8 mouse cellular contexts compared by ENCODE assay signal in genomic region chr12:99374099-99374600, GRCm38 (mm10).
DNase-seq lines count a peak whose midpoint lies in the region.

No protein-coding gene starts in this region.

- DNase-seq in layer of hippocampus, postnatal 14 days (ENCODE audit: low spot score in 2 of 2): peak; percentile 58 to 66
- DNase-seq in layer of hippocampus, adult 9-10 months (ENCODE audit: low spot score): no peak
- peak; percentile 73 for DNase-seq in adrenal gland, postnatal 14 days
- DNase-seq in cerebellum, adult 9-10 months: peak; percentile 87
- DNase-seq in heart, postnatal 36 days: peak; percentile 61 to 70
- peak; percentile 58 for DNase-seq in right cerebral cortex, postnatal 14 days
- no peak for DNase-seq in natural killer cell, adult 2 months (ENCODE audit: low spot score in 2 of 2)
- DNase-seq in urinary bladder, adult 18-20 months (ENCODE audit: low spot score in 2 of 2): no peak

- intact Hi-C loops in heart, postnatal 36 days (cut with DNase I): no loop called here

Comparison
In these comparisons a context has a peak if more than half of its experiments do, and no peak if none do; other contexts are left out.
1. DNase-seq: peak in layer of hippocampus, postnatal 14 days (2 of 2), adrenal gland, postnatal 14 days (single experiment), cerebellum, adult 9-10 months (single experiment), heart, postnatal 36 days (2 of 2) and right cerebral cortex, postnatal 14 days (single experiment); none in layer of hippocampus, adult 9-10 months (single experiment), natural killer cell, adult 2 months (0 of 2) and urinary bladder, adult 18-20 months (0 of 2).